Mouse (Mus musculus) ES-Bruce4 (cell line): ENCODE data around the gene Phkg1. TPM values are rescaled to one million over a fixed set of nuclear protein-coding genes. Genes with fewer than 3 reads are reported as not detected.
"Not testable (repeated sequence)": the region's sequence is repeated elsewhere in the genome, so short reads cannot be mapped to it uniquely, and the experiment has no call there.

ENCODE experiments used
- H3K27ac ChIP-seq: 2 replicates; pipeline ENCODE4 v1.5.1; 2012; ENCODE audit warnings: low read length, inconsistent platforms; ENCODE audit not compliant: insufficient read depth
- H3K27me3 ChIP-seq: 2 replicates; pipeline ENCODE4 v1.6.1; 2012; ENCODE audit warnings: mild to moderate bottlenecking, low read length, inconsistent platforms; ENCODE audit not compliant: control insufficient read depth, poor library complexity, insufficient read depth, severe bottlenecking
- H3K36me3 ChIP-seq: 2 replicates; pipeline ENCODE4 v1.6.1; 2012; ENCODE audit warnings: inconsistent platforms, mild to moderate bottlenecking, low read length, moderate library complexity; ENCODE audit not compliant: control insufficient read depth, poor library complexity, insufficient read depth, severe bottlenecking
- H3K4me1 ChIP-seq: one replicate; pipeline ENCODE4 v1.8.1; 2011; ENCODE audit warnings: low read length; ENCODE audit not compliant: control insufficient read depth, insufficient read depth
- H3K4me3 ChIP-seq: 2 replicates; pipeline ENCODE4 v1.5.1; 2011; ENCODE audit warnings: low read depth, mild to moderate bottlenecking, low read length
- H3K9ac ChIP-seq: 2 replicates; pipeline ENCODE4 v1.6.1; 2012; ENCODE audit warnings: low read depth, mild to moderate bottlenecking, inconsistent platforms; ENCODE audit not compliant: poor library complexity, severe bottlenecking
- H3K9me3 ChIP-seq: replicated peaks from 2 replicates; pipeline ENCODE4 v1.6.1; 2012; ENCODE audit warnings: mild to moderate bottlenecking, low read length, inconsistent platforms; ENCODE audit not compliant: control insufficient read depth, poor library complexity, insufficient read depth, severe bottlenecking
- CTCF ChIP-seq: IDR thresholded peaks from one replicate; pipeline ENCODE4 v1.8.1; 2011; ENCODE audit warnings: low read depth, low read length
- EP300 ChIP-seq: IDR thresholded peaks from 2 replicates; pipeline ENCODE4 v1.6.1; 2011; ENCODE audit warnings: low read depth, low read length; ENCODE audit not compliant: insufficient read depth
- POLR2A ChIP-seq: IDR thresholded peaks from one replicate; pipeline ENCODE4 v1.8.1; 2011; ENCODE audit warnings: low read length; ENCODE audit not compliant: insufficient read depth
- polyA plus RNA-seq: library from polyadenylated mRNA; stranded (reverse); fragments of >200 nt; gene quantifications from 2 replicates; pipeline ENCODE4 v1.2.4, GENCODE M21; 2011; ENCODE audit warnings: low read depth; ENCODE audit not compliant: missing spikeins, insufficient read depth, insufficient read length

Phkg1 gene
- 5.4 and 6.1 TPM in 2 replicates for polyA plus RNA-seq

GRCm38 (mm10) chr5:129898449-129898848 lies at the start of gene Phkg1:
TSS of gene Phkg1 (minus strand) at chr5:129898549.
- H3K4me3 ChIP-seq, result no peak within 1 kb of the TSS
- no peak within 1 kb of the TSS for H3K9ac ChIP-seq
- H3K4me1 ChIP-seq, result peaks cover 1% of the 10 kb centered on the region
- no peak within 1 kb of the TSS for H3K27ac ChIP-seq
- no peaks in the 10 kb centered on the region for H3K9me3 ChIP-seq
- no peaks in the 10 kb centered on the region for H3K27me3 ChIP-seq
- TF ChIP-seq POLR2A (no peak), EP300 (no peak), CTCF (no peak)
- H3K36me3 ChIP-seq, result peaks cover 15% of the 10 kb centered on the region

GRCm38 (mm10) chr5:129947528-129948033 lies 49.2 kb upstream of the Phkg1 start:
- H3K4me1 ChIP-seq, result no peaks in the 10 kb centered on the region
- no peak overlapping the region for H3K27ac ChIP-seq
- no peak overlapping the region for H3K4me3 ChIP-seq
- H3K9me3 ChIP-seq, result no peaks in the 10 kb centered on the region
- no peaks in the 10 kb centered on the region for H3K27me3 ChIP-seq
- TF ChIP-seq CTCF (no peak), POLR2A (no peak), EP300 (no peak)
- H3K9ac ChIP-seq, result no peak overlapping the region
- H3K36me3 ChIP-seq, result peaks cover 17% of the 10 kb centered on the region

- Histone ChIP-seq H3K27ac (no peak overlapping the region), H3K9ac (peak overlapping the region; percentile 100; the same call in 1 of the 2 replicates), H3K9me3 (no peaks in the 10 kb centered on the region), H3K4me3 (no peak overlapping the region), H3K4me1 (peaks cover 1% of the 10 kb centered on the region), H3K27me3 (no peaks in the 10 kb centered on the region), H3K36me3 (peaks cover 17% of the 10 kb centered on the region)
- TF ChIP-seq EP300 (no peak), CTCF (no peak), POLR2A (no peak)
Observed at GRCm38 (mm10) chr5:129943402-129943801, 45.1 kb upstream of the Phkg1 start.

GRCm38 (mm10) chr5:129942073-129942939 lies 44.0 kb upstream of the Phkg1 start:
- H3K9ac ChIP-seq, result peak overlapping the region; percentile 100
- not testable (repeated sequence) for H3K9me3 ChIP-seq, H3K4me1 ChIP-seq, H3K27me3 ChIP-seq
- peak overlapping the region; percentile 3; the same call in 1 of the 2 replicates for H3K27ac ChIP-seq
- H3K4me3 ChIP-seq, result peak overlapping the region; percentile 90
- H3K36me3 ChIP-seq, result peaks cover 13% of the 10 kb centered on the region

- peaks cover 10% of the 10 kb centered on the region for H3K36me3 ChIP-seq
- H3K9ac ChIP-seq, result peak within 1 kb of the TSS; percentile 100
- no peaks in the 10 kb centered on the region for H3K9me3 ChIP-seq
- peaks cover 1% of the 10 kb centered on the region for H3K4me1 ChIP-seq
- TF ChIP-seq CTCF (no peak), EP300 (0 out of 2 replicates have a peak, but pooled peaks have one; percentile 25)
- peak within 1 kb of the TSS; percentile 75 for H3K27ac ChIP-seq
- H3K4me3 ChIP-seq, result peak within 1 kb of the TSS; percentile 90
- no peaks in the 10 kb centered on the region for H3K27me3 ChIP-seq
Observed at GRCm38 (mm10) chr5:129941495-129942045, 43.2 kb upstream of the Phkg1 start, which contains the start of gene Vkorc1l1. TSS of gene Vkorc1l1 (plus strand) at chr5:129941970.

GRCm38 (mm10) chr5:129940736-129941494 lies 42.6 kb upstream of the Phkg1 start:
- Histone ChIP-seq H3K4me1 (peaks cover 1% of the 10 kb centered on the region), H3K27me3 (no peaks in the 10 kb centered on the region), H3K36me3 (peaks cover 10% of the 10 kb centered on the region), H3K27ac (peak overlapping the region; percentile 75), H3K9ac (peak overlapping the region; percentile 24), H3K4me3 (peak overlapping the region; percentile 83), H3K9me3 (no peaks in the 10 kb centered on the region)
- TF ChIP-seq EP300 (no peak), CTCF (no peak), POLR2A (peak; percentile 88)
